Mouse (Mus musculus) ES-Bruce4 (cell line): ENCODE measurements around the gene Umad1.

Experiments used
- CTCF ChIP-seq: IDR thresholded peaks from one replicate; pipeline ENCODE4 v1.8.1; 2011; ENCODE audit warnings: low read depth, low read length
- EP300 ChIP-seq: IDR thresholded peaks from 2 replicates; pipeline ENCODE4 v1.6.1; 2011; ENCODE audit warnings: low read depth, low read length; ENCODE audit not compliant: insufficient read depth
- POLR2A ChIP-seq: IDR thresholded peaks from one replicate; pipeline ENCODE4 v1.8.1; 2011; ENCODE audit warnings: low read length; ENCODE audit not compliant: insufficient read depth

- TF ChIP-seq POLR2A (no peak), CTCF (no peak), EP300 (no peak)
Observed at GRCm38 (mm10) chr6:8271047-8271446, 12.0 kb downstream of the Umad1 start.
